Mouse (Mus musculus) hindbrain, embryonic 10.5 days (tissue): ENCODE data around the gene Cep95. TPM values are rescaled to one million over a fixed set of nuclear protein-coding genes. Genes with fewer than 3 reads are reported as not detected.
A peak's percentile ranks its signal among the peaks of the same experiment; 100 is the strongest.

Source experiments
- DNase-seq: peaks from one replicate; pipeline ENCODE4 v3.0.0-alpha.2; 2017; ENCODE audit warnings: low spot score
- H3K27ac ChIP-seq: fragments of 300-500 bp; sonication (generic); 2 replicates; pipeline ENCODE4 v1.5.1; 2016; ENCODE audit warnings: mild to moderate bottlenecking, moderate library complexity
- H3K27me3 ChIP-seq: fragments of 300-500 bp; sonication (generic); 2 replicates; pipeline ENCODE4 v1.6.1; 2016; ENCODE audit warnings: mild to moderate bottlenecking; ENCODE audit not compliant: poor library complexity, insufficient read depth, severe bottlenecking
- H3K36me3 ChIP-seq: fragments of 300-500 bp; sonication (generic); 2 replicates; pipeline ENCODE4 v1.6.1; 2016; ENCODE audit warnings: mild to moderate bottlenecking, moderate library complexity
- H3K4me1 ChIP-seq: fragments of 300-500 bp; sonication (generic); replicated peaks from 2 replicates; pipeline ENCODE4 v1.6.1; 2016; ENCODE audit warnings: mild to moderate bottlenecking
- H3K4me3 ChIP-seq: fragments of 300-500 bp; sonication (generic); 2 replicates; pipeline ENCODE4 v1.5.1; 2016; ENCODE audit warnings: mild to moderate bottlenecking, moderate library complexity
- H3K9me3 ChIP-seq: fragments of 300-500 bp; sonication (generic); 2 replicates; pipeline ENCODE4 v1.6.1; 2016; ENCODE audit warnings: mild to moderate bottlenecking, moderate library complexity
- WGBS: fragments of 180-500 bp; shearing (Covaris S2); methylation state at CpG from one replicate; pipeline ENCODE4 v1.1.7; 2016; 5-methylcytosine and 5-hydroxymethylcytosine counted together
- polyA plus RNA-seq: library from polyadenylated mRNA; unstranded; fragments of >200 nt; fragmentation: Nextera tagmentation; extraction: Ambion mirVana; gene quantifications from 2 replicates; pipeline ENCODE4 v1.2.1, GENCODE M21; 2016

The Cep95 gene
- polyA plus RNA-seq, 1 experiment from 2014 or later = 14.8 TPM

DNA sequence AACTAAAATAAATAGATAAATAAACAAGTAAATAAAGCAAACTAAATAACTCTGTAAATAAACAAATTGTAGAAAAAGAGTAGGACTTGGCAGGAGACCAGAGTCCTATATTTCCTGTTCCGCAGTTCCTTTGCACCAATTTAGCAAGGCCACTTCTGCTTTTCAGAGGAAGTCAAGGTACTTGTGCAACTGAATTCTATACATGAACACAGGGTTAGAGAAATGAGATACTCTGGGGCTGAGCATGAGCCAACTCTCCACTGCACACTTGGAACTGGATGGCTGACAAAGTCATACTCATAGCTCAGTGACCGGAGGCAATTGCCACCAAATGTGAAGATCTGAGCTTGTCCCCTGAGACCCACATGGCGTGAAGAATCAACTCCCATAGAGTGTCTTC is 30.0 kb upstream of the Cep95 start:
- H3K27ac ChIP-seq = no peak overlapping the region
- DNase-seq = no peak
- 91% methylated on average over 3 of the region's 3 CpGs for WGBS
- H3K36me3 ChIP-seq = 0 out of 2 replicates have a peak, but pooled peaks cover 3% of the 10 kb centered on the region
- peaks cover 15% of the 10 kb centered on the region for H3K4me1 ChIP-seq
- no peaks in the 10 kb centered on the region for H3K9me3 ChIP-seq
- no peak overlapping the region for H3K4me3 ChIP-seq
- H3K27me3 ChIP-seq = no peaks in the 10 kb centered on the region

DNA sequence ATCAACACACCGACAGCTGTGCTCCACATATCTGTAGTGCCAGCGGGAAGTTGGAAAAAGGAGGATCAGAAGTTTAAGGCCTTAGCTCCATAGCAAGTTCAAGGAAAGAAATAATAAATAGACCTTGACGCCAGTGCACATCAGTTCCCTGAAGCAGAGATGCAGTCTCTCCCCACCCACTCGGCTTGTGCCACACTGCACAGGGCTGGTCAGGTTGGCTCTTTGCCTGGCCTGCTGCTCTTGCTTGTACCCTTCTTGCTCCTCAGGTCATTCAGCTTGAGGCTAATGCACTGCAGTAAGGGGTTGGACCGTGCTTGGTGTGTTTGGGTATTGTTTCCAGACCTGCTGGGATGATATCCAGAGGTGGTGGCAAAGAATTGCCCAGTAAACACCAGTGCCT is 28.5 kb upstream of the Cep95 start:
- peaks cover 14% of the 10 kb centered on the region for H3K36me3 ChIP-seq
- H3K9me3 ChIP-seq = no peaks in the 10 kb centered on the region
- 0 out of 2 replicates have a peak overlapping the region, but pooled peaks have one; percentile 0 for H3K27ac ChIP-seq
- peaks cover 15% of the 10 kb centered on the region for H3K4me1 ChIP-seq
- no peak overlapping the region for H3K4me3 ChIP-seq
- DNase-seq = no peak
- 92% methylated on average over 5 of the region's 5 CpGs for WGBS
- H3K27me3 ChIP-seq = no peaks in the 10 kb centered on the region

DNA sequence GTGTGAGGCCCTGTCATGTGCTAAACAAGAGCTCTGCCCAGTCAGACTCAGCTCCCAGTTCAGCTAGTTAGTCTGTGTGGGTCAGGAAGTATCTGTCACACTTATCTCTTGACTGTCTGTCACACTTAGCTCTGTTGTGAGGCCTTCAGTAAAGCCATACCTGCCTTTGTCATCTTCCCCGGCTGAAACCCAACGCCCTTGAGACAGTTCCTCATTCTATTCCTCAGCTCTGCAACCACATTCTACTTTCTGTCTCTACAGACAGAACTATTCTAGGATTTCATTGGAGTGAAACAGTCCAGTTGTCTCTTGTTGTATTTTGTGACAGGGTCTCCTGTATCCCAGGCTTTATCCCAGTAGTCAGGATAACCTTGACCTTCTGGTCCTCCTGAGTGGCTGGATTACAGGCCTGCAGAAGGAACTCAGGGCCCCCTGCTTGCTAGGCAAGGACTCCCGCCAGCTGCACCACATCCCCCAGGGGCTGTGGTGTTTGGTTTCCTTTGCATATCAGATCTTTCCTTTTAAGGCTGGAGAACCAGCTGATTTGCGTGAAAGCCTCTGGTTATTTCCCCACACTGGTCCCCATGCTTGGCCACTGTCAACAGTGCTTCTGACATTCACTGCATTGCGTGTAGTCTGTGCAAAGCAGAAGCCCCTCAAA is 26.8 kb upstream of the Cep95 start:
- DNase-seq = no peak
- 42% methylated on average over 5 of the region's 5 CpGs for WGBS
- H3K27ac ChIP-seq = peak overlapping the region; percentile 62; the same call in 1 of the 2 replicates

DNA sequence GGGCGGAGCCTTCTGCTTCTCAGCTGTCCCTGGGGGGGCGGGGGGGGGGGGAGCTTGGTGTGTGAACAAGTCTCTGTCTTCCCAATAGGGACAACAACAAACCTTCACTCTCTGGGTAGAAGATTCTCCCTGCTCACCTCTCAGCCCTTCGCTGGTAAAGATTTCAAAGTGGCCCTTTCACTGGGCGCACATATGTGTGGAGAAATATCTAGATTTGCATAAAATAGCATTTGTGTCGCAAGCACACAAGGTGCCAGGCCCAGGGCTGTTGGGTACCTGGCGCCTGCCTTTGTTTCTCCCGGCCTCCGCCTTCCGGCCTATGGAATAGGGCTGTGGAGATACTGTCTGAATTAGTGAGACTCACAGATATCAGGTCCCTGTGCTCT is 26.3 kb upstream of the Cep95 start:
- peaks cover 35% of the 10 kb centered on the region for H3K36me3 ChIP-seq
- 75% methylated on average over 9 of the region's 9 CpGs for WGBS
- peak overlapping the region; percentile 62; the same call in 1 of the 2 replicates for H3K27ac ChIP-seq

More for the DNA sequence above, 26.8 kb upstream of the Cep95 start:
- peaks cover 15% of the 10 kb centered on the region for H3K4me1 ChIP-seq
- no peaks in the 10 kb centered on the region for H3K27me3 ChIP-seq
- H3K9me3 ChIP-seq = no peaks in the 10 kb centered on the region
- H3K4me3 ChIP-seq = no peak overlapping the region
- peaks cover 30% of the 10 kb centered on the region for H3K36me3 ChIP-seq

DNA sequence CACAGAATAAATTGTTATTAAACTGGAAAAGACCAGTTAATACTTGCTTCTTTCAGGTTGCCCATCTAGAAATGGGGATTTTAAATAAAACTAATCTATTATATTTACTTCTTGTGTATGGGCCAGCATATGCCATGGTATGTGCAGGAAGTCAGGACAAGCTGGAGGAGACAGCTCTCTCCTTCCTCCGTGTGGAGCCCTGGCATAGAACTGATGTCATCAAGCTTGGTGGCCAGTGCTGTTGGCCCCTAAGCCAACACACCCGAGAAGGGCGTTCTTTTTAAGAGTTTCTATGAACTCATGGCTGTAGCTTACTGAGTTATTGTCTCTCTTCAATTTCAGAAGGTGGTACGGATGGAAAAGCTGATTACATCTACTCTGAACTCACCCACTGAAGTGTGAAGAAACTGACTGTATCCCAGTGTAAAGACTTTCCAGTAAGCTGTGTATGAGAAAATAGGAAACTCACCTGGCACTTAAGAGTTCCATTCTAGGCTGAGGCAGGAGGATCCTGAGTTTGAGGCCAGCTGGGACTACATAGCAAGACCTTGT is 22.4 kb upstream of the Cep95 start:
- peaks cover 71% of the 10 kb centered on the region for H3K36me3 ChIP-seq
- 94% methylated on average over 4 of the region's 4 CpGs for WGBS
- no peak for DNase-seq
- peaks cover 13% of the 10 kb centered on the region for H3K4me1 ChIP-seq
- no peak overlapping the region for H3K4me3 ChIP-seq
- no peak overlapping the region for H3K27ac ChIP-seq
- H3K27me3 ChIP-seq = no peaks in the 10 kb centered on the region
- H3K9me3 ChIP-seq = peaks cover 10% of the 10 kb centered on the region

More for the DNA sequence above, 26.3 kb upstream of the Cep95 start:
- H3K4me1 ChIP-seq = peaks cover 15% of the 10 kb centered on the region
- no peaks in the 10 kb centered on the region for H3K27me3 ChIP-seq
- DNase-seq = no peak
- H3K4me3 ChIP-seq = no peak overlapping the region
- peaks cover 3% of the 10 kb centered on the region for H3K9me3 ChIP-seq

DNA sequence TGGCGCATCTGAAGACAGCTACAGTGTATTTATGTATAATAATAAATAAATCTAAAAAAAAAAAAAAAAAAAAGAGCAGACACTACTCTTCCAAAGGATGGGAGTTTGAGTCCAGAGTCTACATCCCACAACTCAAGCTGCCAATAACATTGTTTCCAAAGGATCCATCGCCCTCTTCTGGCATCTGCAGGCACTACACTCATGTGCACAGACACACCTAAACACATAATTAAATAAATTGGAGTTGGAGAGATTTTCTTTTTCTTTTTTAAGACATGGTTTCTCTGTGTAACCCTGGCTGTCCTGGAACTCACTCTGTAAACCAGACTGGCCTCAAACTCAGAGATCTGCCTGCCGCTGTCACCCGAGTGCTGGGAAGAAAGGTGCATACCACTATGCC is 21.5 kb upstream of the Cep95 start:
- H3K27me3 ChIP-seq = no peaks in the 10 kb centered on the region
- 90% methylated on average over 4 of the region's 4 CpGs for WGBS
- peaks cover 10% of the 10 kb centered on the region for H3K9me3 ChIP-seq
- H3K4me1 ChIP-seq = peaks cover 8% of the 10 kb centered on the region
- H3K27ac ChIP-seq = no peak overlapping the region
- no peak for DNase-seq
- H3K36me3 ChIP-seq = peaks cover 80% of the 10 kb centered on the region
- no peak overlapping the region for H3K4me3 ChIP-seq

DNA sequence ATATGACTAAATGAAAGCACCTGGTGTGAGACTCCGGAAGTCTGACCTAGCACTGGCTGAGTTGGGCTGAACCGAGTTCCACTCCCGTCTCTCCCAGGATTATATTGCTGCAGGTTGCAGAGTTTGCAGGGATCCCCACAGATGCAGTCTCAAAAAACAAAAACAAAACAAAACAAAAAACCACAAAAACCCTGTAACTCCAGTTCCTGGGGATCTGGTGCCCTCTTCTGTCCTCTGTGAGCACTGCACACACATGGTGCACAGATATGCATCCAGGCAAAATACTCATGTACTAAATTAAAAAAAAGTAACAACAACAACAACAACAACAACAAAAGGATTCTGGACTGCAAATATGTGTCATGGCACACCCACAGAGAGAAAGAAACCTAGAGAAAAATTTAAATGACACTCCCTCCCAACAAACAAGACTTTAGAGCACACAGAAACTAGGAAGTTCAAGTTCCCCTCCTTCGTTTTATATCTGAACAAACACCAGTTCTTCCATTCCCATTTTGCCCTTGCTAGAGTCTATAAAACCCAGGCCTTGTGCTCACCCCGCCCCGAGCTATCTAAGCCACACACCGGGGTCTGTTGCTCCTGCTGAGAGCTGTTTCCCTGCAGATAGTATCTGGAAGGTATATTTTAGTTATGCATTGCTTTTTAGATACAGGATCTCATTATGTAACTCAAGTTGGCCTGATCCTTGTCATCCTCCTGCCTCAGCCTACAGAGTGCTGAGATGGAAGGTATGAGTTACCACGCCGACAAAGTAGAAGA is 18.7 kb upstream of the Cep95 start:
- Histone ChIP-seq H3K27ac (no peak overlapping the region), H3K27me3 (no peaks in the 10 kb centered on the region), H3K4me3 (no peak overlapping the region), H3K9me3 (peaks cover 10% of the 10 kb centered on the region), H3K4me1 (no peaks in the 10 kb centered on the region), H3K36me3 (peaks cover 98% of the 10 kb centered on the region)
- WGBS = 94% methylated on average over 9 of the region's 9 CpGs
- DNase-seq = no peak

DNA sequence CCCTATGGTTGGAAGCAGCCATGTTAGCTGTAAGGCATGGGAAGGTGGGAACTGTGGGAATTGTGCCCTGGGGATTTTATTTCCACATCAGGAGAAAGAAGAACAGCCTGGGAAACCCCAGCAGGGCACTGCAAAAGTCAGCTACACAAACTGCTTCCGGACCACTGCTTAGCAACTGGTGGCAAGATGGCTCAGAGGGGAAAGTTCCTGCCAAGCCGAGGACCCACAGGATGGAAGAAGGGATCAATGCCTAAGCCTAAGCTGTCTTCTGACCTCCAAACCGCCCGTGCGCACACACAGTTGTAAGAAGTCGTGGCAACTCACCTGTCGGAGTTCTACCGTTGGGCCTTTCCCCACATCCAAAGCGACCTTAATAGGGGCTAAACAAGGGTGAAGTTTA is 16.0 kb upstream of the Cep95 start:
- DNase-seq = no peak
- 89% methylated on average over 9 of the region's 9 CpGs for WGBS
- Histone ChIP-seq H3K27ac (no peak overlapping the region), H3K9me3 (peaks cover 4% of the 10 kb centered on the region), H3K36me3 (peaks cover 88% of the 10 kb centered on the region), H3K4me3 (no peak overlapping the region), H3K4me1 (no peaks in the 10 kb centered on the region), H3K27me3 (no peaks in the 10 kb centered on the region)

DNA sequence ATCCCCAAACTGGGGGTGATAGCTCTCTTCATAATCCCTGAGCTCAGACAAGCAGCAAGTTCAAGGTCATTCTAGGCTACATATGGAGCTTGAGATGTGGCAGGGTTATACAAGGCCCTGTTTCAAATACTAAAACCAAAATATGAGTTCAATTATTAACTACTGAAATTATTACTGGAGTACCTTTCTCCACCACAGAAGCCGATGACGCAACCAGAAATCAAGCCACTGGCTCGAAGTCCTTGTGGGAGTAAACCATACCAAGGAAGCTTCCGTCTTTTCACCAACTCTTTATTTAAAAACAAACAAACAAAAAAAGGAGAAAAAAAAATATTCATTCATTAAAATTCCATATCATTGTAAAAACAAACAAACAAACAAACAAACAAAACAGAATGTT is 12.1 kb upstream of the Cep95 start:
- H3K4me3 ChIP-seq = no peak overlapping the region
- H3K4me1 ChIP-seq = peaks cover 14% of the 10 kb centered on the region; the same call in 1 of the 2 replicates
- peaks cover 70% of the 10 kb centered on the region for H3K36me3 ChIP-seq
- no peaks in the 10 kb centered on the region for H3K27me3 ChIP-seq
- 97% methylated on average over 4 of the region's 4 CpGs for WGBS
- H3K27ac ChIP-seq = no peak overlapping the region
- no peaks in the 10 kb centered on the region for H3K9me3 ChIP-seq
- DNase-seq = no peak

DNA sequence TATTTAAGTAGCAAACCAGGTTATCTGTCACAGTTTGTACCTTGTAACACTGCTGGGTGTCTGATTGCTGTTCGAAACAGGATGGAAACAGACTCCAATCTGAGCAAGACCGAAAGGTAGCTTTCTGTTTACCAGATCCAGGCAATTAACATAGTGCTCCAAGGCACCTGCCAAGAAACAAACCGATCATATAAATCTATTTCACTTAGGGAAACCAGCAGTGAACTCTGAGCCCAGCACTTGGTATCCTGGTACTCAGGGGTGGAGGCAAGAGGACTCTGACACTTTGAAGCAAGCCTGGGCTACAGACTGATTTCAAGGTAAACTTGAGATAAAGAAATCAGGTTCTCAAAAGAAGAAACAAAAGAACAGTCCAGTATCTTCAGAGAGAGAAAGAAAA is 11.7 kb upstream of the Cep95 start:
- peaks cover 70% of the 10 kb centered on the region for H3K36me3 ChIP-seq
- no peaks in the 10 kb centered on the region for H3K9me3 ChIP-seq
- no peak overlapping the region for H3K4me3 ChIP-seq
- no peaks in the 10 kb centered on the region for H3K27me3 ChIP-seq
- no peak for DNase-seq
- H3K27ac ChIP-seq = no peak overlapping the region
- peaks cover 14% of the 10 kb centered on the region; the same call in 1 of the 2 replicates for H3K4me1 ChIP-seq
- 93% methylated on average over 3 of the region's 3 CpGs for WGBS

DNA sequence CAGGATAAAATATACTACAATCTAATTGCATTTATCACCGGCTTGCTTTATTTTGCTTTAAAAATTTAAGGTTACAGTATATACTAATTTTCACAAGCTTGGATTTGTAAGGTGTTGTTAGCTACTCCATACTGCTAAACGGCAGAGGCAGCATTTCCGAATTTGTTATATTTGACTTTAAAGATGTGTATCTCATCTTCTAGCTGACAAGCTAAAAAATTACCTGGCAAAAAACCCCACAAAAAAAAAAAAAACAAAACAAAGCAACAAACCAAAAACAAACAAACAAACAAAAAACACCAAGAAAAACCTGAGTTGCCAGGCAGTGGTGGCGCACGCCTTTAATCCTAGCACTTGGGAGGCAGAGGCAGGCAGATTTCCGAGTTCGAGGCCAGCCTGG is 10.9 kb upstream of the Cep95 start:
- Histone ChIP-seq H3K27ac (no peak overlapping the region), H3K27me3 (no peaks in the 10 kb centered on the region), H3K4me3 (no peak overlapping the region), H3K36me3 (peaks cover 70% of the 10 kb centered on the region), H3K4me1 (peaks cover 14% of the 10 kb centered on the region; the same call in 1 of the 2 replicates), H3K9me3 (no peaks in the 10 kb centered on the region)
- WGBS = 93% methylated on average over 7 of the region's 7 CpGs
- no peak for DNase-seq

DNA sequence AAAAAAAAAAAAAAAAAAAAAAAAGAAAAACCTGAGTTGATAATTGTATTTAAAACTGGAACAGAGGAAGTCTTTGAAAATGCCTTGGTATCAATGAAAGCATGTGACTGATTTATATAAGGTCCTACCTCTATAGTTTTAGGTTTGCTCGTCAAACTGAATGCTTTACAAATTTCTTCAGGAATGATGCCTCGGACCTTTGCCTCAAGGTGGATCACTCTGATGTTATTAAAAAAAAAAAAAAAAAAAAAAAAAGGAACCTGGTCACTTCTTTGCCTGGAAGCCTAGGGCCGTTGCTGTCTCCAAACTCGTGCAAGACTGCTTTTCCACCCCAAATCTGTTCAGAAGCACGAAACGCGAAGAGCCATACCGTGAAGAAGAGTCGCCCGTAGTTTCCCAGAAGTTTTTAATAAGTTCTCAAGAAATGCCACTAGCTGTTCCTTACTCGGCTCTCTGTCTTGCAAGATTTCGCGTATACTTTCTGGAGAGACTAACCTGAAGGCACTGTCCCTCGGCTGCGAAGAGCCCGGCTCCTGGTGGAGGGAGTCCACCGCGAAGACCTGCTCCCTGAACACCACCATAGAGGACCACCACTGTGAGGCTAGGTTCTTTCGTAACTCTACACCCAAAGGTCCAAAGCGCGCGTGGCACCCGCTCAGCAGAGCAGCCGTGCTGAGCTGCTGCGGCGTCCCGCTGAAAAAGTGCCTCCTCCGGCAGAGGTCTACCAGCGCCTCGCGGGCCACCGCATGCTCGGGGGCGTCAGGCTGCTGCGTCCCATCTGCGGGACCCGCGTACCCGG is 10.3 kb upstream of the Cep95 start:
- H3K9me3 ChIP-seq = no peaks in the 10 kb centered on the region
- no peak for DNase-seq
- H3K27me3 ChIP-seq = no peaks in the 10 kb centered on the region
- 3% methylated on average over 39 of the region's 39 CpGs for WGBS
- peak overlapping the region; percentile 91 for H3K27ac ChIP-seq
- peaks cover 14% of the 10 kb centered on the region; the same call in 1 of the 2 replicates for H3K4me1 ChIP-seq
- peak overlapping the region; percentile 75 for H3K4me3 ChIP-seq
- peaks cover 70% of the 10 kb centered on the region for H3K36me3 ChIP-seq
